Mouse (Mus musculus) spleen, adult 12 weeks (tissue): ENCODE data around the gene Zfp574.
"Not testable (repeated sequence)": the region's sequence is repeated elsewhere in the genome, so short reads cannot be mapped to it uniquely, and the experiment has no call there.

ENCODE experiments used
- DNase-seq: peaks from one replicate; pipeline ENCODE4 v3.0.0; 2022; ENCODE audit warnings: low spot score

The Zfp574 gene

DNA sequence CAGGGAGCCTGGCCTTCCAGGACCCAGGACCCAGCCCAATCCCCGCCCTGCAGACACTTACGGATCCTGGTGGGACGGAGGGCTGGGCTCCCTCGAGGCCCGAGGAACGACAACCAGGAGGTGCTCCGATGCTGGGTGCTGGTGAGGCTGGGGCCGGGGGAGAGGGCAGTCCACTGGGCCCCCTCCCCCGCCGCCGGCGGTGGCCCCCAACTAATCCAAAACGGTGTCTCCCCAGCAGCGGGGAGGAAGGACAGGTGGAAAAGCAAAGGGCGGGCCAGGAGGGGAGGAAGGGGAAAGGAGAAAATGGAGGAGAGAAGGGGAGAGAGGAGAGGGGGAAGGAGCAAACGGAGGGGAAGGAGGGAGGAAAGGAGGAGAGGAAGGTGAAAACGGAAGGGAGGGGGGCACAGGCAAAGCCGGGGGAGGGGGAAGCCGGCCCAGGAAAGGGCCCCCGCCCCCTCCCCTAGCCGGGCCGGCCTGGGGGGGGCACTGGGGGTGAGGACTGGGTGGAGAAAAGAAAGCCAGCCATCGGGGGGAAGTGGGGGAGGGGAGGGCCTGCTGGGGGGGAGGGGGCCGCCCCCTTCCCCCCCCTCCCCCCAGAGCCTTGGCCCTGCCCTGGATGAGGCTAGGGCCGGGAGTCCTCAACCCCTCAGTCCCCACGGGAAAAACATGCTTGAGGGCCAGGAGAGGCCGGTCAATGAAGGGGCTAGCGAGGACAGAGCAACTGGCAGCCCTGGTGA, at the start of gene Zfp574, which contains the start of gene Grik5:
Zfp574 (plus strand) TSS at position 589 of the 737 bp plus-strand sequence.
Grik5 (minus strand) TSS at position 368 of the 737 bp plus-strand sequence.
- DNase-seq, result no peak

DNA sequence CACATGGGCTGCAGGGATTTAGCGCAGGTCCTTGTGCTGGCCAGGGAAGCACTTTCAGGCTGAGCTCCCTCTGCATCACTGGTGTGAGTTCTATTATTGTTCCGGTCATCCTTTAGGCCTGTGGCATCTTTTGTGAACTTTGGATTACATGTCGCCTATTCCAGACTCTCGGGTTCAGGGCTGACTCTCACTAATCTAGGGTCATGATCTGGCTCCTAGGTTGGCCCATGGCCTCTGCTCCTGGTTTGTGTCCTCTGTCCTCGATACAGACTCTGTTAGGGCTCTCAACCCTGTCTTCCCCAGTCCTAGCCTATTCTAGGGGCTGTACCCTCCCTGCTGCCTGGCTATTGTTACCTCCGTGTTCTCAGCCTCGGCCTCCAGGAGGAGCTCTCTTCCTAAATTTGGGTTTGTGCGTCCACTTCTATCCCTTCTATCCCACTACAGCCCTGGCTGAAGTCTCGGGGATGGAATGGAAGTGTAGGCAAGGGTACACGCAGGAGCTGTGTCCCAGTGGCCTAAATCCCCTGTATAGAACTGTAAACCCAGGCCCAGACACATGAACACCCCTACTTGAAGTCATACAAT, 46.4 kb upstream of the Zfp574 start:
- no peak for DNase-seq

DNA sequence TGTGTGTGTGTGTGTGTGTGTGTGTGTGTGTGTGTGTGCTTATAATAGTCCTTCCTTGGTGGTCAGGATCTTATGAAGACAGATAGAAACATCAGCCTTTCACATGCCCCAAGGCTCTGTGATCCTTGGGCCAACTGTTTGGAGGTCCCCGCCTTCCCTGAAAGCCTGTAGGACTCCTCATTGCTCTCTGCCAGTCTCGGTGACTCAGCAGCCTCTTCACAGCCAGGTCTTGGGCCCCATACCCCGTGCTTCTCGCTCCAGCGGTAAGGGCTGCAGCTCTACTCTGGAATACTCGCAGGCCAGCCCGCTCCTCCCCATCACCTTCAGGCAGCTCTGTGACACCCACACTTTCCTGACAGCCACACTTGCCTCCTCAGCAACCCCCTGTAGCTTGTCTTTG, 45.9 kb upstream of the Zfp574 start:
- no peak for DNase-seq

DNA sequence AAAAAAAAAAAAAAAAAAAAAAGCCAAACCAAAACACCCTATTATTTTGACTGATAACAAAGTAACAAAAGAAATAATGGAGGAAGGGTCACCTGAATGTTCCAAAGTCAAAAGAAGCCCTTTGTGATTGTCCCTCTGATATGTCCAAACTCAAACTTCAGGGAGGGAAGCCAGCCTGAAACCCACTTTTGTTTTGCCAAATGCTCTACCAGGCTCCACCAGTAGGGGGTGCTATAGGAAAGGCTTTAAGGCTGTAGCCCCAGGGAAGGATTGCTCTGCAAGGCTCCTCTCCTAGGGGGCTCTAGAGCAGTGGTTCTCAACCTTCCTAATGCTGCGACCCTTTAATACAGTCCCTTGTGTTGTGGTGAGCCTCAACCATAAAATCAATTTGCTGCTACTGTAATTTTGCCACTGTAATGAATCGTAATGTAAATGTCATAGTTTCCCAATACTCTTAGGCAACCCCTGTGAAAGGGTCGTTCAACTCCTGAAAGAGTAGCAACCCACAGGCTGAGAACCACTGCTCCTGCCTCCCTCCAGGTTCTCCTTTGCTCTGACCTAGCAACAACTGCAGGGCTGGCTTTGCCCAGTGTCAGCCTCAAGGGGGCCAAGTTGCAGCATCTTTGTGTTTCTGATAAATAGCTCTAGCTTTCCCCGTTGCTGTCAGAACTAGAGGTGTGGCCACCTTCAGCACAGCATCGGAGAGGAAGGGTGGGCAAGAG, 42.2 kb upstream of the Zfp574 start:
- peak; percentile 57 for DNase-seq

DNA sequence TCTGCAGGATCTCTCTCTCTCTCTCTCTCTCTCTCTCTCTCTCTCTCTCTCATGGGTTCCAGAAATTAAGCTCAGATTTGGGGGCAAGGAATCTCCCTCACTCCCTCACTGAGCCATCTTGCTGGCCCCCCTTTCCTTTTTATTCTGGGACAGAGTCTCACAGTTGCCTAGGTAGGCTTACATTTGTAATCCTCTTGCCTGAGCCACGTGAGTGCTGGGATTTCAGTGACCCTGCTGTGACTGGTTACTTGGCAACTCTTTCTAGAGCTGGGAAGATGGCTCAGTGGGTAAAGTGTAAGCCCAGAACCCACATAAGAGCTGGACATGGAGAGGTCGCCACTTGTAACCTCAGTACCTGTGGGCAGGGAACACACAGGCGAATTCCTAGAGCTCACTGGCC, 40.8 kb upstream of the Zfp574 start:
- DNase-seq, result no peak

DNA sequence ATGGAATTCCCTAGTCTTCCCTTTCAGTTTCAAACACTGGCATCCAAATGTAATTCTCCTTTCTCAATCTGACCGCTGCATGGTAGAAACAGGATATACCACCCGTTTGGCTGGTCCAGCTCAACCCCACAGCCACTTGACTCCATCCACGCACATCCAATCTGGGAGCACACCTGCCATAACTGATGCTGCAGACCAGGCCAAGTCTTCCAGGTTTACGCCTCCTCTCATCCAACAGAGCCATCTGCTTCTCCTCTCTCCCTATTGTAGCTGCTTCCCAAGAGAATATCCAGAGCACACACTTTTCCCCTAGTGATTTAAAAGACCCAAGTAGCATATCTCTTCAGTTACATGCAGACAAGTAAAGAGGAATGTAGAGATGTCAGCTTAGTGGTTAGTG, 37.6 kb upstream of the Zfp574 start:
- DNase-seq, result no peak

DNA sequence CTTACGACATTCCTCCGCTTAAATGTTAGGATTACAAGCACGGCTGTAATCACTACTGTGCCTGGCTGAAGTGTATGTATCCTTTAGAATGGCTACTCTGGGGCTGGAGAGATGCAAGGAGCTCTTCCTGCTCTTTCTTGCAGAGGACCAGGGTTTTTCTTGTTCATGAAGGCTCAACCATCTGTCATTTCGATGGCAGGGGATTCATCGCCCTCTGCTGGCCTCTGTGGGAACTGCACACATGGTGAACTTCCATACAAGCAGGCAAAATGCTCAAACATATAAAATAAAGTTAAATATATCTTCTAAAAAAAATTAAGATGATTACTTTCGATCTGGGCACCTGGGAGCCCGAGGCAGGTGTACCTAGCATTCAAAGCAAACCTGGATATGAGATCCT, 36.5 kb upstream of the Zfp574 start:
- DNase-seq, result peak; percentile 55

DNA sequence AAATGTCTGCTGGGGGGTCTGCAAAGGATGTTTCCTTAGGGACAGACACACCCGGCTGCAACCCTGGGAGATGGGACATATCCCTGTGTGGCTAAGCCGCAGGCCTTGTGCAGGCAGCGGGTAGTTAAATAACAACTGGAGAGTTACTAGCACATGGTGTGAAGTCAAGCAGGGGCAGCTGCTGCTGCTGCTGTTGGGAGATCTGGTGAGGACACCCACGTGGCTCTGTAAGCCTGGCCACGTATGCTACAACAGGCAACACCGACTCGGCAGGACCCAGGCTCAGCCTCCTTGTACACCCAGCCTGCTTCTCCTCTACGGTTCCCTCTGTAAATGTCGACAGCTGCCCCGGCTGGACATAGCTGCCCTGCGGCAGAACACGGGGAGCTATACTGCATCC, 30.4 kb upstream of the Zfp574 start:
- DNase-seq, result no peak

DNA sequence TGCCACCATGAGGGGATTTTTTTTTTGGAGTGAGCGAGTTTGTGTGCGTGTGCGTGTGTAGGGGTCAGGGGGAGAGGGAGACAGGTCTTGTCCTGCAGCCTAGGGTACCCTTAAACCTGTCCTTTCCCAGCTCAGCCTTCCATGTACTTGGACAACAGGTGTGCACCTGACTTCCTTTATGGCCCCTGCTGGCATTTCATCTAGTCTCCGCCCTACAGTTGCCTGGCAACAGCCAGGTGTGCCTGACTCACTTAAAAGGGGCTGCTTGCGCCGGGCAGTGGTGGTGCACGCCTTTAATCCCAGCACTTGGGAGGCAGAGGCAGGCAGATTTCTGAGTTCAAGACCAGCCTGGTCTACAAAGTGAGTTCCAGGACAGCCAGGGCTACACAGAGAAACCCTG, 27.8 kb upstream of the Zfp574 start:
- not testable (repeated sequence) for DNase-seq

DNA sequence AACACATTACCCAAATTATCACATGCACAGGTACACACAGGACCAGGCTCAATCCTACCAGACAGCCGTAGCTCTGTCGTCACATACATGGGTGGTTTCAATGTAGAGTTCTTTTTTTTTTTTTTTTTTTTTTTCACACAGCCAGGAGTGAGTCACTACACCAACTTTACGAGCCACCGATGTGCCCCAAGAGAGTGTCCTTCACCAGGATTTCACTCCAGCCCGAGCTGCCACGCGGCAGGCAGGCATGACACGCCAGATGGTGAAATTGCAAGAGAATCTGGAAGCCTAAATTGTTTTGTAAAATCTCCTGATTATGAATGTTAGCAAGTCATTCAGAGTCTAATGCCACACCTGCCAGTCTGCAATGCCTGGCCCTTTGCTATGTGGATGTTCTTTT, 25.0 kb upstream of the Zfp574 start:
- DNase-seq, result no peak

DNA sequence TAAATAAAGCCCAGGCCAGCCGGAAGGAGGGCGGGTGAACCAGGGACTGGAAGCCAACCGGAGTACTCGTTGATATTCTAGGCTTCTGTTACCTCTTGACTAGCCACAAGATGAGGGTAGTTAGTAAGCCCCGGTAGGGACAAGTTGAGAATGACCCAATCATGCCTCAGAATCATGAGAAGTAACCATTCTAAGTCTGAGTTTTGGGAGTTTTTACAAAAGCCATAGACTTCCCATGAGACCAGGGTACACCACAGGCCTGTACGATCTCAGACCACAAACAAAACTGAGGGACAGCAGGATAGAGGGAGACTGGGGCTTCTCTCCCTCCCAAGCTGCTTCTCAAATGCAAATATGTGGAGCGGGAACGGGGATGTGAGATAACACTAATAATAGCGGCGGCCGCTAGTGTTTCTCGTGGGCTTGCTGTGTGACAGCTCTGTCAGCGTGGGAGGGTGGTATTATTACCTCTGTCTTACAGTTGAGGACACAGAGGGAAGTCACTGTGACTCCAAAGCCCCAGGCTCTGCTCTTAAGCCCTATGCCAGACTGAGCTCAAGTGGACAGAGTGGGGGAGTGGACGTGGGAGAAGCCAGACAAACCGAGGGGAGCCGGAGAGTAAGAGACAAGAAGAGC, 23.0 kb upstream of the Zfp574 start:
- no peak for DNase-seq

DNA sequence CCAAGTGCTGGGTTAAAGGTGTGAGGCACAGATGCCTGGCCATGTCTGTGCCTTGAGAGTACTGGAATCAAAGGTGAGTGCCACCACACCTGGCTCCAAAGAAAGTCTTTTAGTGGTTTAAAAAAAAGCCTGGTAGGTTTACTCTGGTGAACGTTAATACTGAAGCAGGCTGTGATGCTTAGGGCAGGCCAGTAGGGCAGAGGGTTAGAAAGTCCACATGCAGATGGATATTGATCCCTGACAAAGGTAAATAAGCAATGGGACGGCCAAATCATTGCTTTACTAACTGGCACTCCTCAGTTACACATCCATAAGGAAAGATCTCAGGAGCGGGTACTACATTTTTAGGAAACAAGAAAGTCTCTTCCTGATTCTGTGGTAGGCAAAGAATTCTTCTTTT, 19.8 kb upstream of the Zfp574 start:
- DNase-seq, result no peak

DNA sequence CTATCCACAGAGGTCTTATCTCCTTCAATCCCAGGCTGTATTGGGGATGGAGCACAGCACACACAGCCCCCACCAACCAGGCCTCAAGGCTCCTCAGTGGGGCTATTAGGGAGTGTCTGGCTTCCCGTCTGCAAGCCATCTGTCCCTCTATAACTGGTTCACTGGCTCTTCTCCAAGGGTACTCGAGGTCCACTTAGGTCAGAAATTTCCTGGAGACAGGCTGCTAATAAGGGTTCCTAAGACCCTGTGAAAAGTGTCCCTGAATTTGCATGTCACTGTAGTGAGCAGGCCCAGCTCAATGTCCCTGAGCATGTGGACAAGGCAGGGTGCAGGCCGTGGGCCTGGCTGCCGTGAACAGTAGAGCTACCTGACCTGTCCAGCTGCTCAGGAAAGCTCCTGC, 15.4 kb upstream of the Zfp574 start:
- DNase-seq, result no peak

DNA sequence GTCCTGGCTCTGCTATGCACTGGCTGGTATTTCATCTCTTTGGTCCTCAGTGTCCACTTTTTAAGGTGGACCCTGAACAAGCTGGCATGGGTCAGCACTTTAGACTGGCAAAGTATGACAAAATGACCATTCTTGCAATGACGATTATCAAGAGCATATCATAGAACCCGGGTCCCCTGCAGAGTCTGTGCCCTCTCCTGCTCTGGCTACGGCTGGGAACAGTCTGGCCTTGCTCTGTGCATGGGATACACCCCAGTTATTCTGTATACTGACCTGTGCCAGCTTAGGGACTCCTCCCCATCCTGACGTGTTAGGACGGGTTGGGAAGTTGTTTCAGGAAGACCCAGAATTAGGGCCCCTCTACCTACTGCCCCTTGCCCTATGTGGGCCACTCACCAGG, 14.5 kb upstream of the Zfp574 start:
- no peak for DNase-seq

DNA sequence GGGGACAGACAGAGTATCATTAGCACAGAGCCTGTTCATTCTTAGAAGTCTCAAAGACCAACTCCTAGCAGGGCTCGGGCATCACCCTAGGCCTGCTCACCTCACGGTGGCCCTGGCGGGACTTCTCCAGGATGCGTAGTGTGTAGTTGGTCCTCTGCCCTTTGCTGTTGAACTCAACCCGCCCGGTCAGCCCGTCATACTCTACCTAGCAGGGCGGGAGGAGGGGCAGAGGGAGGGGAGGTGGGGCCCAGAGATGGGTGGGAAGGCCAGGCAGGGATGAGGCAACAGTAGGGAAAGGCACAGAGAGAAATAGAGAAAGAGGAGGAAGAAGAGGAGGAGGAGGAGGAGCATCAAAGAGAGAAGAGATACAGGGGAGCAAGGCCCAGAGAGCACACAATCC, 14.0 kb upstream of the Zfp574 start:
- DNase-seq, result no peak

DNA sequence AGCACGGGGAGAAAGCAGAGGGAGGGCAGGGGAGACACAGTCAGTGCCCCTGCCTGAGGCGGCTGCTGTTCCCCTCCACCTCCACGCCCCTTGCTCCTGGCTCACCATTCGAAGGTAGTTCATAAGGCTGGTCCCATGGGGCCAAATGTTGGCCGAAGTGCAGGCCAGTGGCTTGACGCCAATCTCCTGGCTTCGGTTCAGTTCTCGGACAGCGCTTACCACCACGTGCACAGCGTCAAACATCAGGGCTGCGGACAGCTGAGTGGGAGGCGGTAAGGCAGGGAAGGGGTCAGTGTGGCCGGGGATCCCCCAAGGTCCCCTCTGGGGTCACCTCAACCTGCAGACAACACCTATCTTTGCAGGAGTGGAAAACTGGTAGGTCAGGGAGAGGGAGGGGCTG, 13.5 kb upstream of the Zfp574 start:
- no peak for DNase-seq

DNA sequence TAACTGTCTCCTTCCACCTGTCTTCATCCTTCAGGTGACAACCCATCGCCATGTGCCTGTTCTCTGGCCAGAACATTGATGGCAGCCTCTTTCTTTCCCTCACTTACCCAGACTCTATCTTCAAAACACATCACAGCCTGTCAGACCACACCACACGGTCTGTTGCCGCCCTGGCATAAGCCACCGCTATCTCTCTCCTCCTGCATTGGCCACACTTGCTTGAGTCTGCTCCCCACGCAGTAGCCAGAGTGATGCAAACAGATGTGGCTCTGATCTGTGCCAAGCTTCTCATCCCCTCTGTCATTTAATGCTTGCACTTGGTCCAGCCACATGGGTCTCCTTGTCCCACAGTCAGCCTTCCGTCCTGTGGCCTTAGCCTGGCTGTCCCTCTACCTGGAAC, 9.0 kb upstream of the Zfp574 start:
- DNase-seq, result no peak

DNA sequence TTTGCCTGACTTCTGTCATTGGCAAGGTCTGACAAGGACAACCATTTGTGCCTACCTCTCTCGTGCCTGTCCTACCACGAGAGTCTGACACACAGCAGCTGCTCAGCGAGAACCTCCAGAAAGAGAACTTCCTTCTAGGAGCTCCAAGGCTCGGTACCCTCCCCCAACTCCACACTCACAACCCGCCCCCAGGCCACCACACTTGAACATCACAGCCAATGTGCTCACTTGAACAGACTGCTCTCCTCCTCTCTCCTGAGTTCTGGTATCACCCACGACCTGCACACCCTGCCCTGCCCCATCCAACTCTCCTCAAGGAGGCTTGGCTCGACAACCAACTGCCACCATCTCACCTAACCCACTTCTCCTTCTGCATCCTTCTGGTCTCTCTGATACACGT, 8.5 kb upstream of the Zfp574 start:
- no peak for DNase-seq

DNA sequence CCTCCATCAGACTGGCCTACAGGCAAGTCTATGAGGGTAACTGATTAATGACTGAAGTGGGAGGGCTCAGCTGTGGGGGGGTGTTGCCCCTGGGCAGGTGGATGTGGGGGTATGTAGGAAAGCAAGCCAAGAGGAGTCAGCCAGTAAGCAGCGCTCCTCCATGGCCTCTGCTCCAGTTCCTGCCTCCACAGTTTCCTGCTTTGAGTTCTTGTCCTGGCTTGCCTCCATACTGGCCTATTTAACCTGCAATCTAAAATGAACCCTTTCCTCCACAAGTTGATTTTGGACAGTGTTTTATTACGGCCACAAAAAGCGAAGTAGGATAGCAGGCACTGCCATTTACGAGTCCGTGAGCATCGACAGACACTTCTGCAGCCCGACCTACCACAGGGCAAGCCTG, 5.0 kb upstream of the Zfp574 start:
- DNase-seq, result no peak

DNA sequence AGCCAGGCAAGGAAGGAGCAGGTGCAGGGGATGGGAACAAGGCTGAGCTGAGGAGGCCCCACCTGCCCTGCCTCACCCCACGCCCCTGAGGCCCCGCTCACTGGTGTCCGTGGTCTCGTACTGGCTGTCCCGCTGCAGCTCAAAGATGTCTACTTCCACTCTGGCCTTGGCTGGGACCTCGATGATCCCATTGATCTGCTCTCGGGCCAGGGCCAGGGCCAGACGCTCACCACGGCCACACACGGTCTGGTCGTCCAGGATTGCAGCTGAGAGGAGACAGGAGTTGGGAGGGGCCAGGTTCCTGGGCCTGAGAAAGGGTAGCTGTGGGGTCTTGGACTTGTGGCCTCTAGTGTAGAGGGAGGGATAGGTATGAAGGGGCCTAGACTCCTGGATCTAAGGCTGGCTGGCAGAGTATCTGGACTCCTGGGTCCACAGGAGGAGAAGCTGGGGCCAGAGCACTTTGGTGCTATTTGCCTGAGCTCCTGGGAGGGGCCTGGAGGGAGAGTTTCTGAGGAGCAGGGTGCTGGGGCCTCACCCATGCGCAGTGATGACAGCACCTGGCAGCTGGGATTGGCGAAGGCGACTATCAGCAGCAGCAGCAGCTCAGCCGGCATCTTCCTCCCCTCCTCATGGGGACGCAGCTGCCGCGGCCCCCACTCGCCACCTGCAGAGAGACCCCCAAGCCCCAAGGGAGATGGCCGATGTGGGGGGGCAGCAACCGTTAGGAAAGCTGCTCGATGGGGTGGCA, 4.3 kb upstream of the Zfp574 start:
- DNase-seq, result no peak

DNA sequence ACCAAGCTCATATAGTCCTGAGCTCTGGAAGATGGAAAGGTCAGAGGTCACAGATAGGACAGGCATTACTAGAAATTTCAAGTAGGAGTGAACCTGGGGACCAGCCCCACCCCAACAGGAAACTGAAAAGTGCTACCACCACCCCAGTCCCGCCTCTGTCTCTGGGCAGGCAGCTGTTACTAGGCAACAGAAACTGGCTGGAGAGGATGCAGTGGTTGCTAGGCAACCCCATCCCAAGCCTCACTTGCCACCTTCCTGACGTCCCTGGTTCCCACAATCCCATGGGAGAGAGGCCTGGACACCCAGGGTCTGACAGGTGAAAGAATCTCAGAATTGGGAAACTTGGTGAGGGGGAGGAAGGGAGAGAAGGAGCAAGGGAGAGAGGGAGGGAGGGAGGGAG, 3.6 kb upstream of the Zfp574 start:
- no peak for DNase-seq

DNA sequence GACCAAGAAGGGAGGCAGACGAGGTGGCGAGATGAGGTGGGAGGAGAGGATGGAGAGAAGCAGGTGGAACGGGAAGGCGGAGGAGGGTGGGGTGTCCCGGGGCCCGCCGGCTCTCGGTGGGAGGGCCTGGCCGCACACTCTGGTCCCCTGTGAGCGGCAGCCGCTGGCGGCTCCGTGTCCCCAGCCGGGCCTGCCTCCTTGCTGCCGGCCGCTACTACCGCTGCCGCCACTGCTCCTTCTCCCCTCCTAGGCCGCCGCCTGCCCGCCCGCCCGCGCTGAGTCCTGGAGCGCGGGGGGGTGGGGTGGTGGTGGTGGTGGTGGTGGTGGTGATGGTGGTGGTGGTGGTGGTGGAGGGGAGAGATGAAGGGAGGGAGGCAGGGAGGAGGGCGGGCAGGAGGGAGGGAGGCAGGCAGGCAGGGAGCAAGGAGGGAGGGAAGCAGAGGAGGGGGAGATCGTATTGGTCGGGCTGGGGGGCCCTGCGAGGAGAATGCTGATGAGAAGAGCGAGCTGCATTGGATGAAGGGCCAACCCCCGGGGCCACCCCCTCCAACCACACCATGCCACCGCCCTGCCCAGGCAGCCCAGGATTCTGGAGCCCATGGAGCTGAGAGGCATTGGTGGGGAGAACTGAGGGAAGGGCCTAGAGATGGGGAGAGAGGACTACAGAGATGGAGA, 486 bp downstream of the Zfp574 start:
- no peak for DNase-seq
